Mouse (Mus musculus): ENCODE measurements at regions not wholly inside any gene's neighbourhood (a gene's known extent, or its start where the extent isn't known, plus 50 kb on each side); places are given as distances from the start of the nearest gene placed in this dataset.

DNA sequence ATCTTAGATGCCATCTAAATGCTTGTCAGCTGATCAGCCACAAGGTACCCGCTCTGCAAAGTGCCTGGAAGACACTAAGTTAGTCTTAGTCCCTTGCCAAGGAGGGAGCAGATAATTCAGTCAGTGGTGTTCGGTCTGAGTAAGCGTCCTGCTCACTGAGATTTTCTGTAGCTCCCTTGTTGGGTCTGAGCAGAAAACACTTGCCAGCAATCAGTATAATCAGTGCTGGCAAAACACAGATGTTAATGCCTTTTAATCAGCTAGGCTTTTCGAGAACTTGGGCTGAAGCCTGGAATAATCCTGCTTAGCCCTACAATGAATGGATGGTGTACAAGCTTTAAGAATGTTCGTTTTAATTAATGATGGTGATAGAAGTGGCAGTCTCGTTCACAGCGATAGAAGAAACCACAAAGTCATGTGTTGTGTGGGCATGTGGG lies 104.2 kb upstream of the Col8a1 start:
- no peak for TF ChIP-seq CTCF (IDR thresholded peaks at IDR 0.05; ENCODE audit: low read depth, low read length)
- no peak for TF ChIP-seq POLR2A (IDR thresholded peaks at IDR 0.05; ENCODE audit: extremely low read depth, insufficient read depth, low read length)
